Mouse (Mus musculus) hindbrain, postnatal 0 days (tissue): ENCODE results near the gene G6pc2. TPM values are rescaled to one million over a fixed set of nuclear protein-coding genes. Genes with fewer than 3 reads are reported as not detected.

Experiments
- ATAC-seq: fragments of 200-750 bp; cut with Nextera tagmentation; 2 replicates; pipeline ENCODE4 v1.8.0; 2017; ENCODE audit warnings: mild to moderate bottlenecking, moderate TSS enrichment, moderate library complexity
- DNase-seq: peaks from one replicate; pipeline ENCODE4 v3.0.0-alpha.2; 2015; ENCODE audit warnings: low spot score
- H3K27ac ChIP-seq: fragments of 300-500 bp; sonication (generic); 2 replicates; pipeline ENCODE4 v1.5.1; 2014; ENCODE audit warnings: mild to moderate bottlenecking
- H3K27me3 ChIP-seq: fragments of 300-500 bp; sonication (generic); 2 replicates; pipeline ENCODE4 v1.6.1; 2014; ENCODE audit warnings: low read length, mixed read lengths; ENCODE audit not compliant: insufficient read depth
- H3K36me3 ChIP-seq: fragments of 300-500 bp; sonication (generic); 2 replicates; pipeline ENCODE4 v1.6.1; 2014; ENCODE audit warnings: low read length, mixed read lengths; ENCODE audit not compliant: insufficient read depth
- H3K4me1 ChIP-seq: fragments of 300-500 bp; sonication (generic); 2 replicates; pipeline ENCODE4 v1.6.1; 2014; ENCODE audit warnings: antibody characterized with exemption, low read length, mixed read lengths; ENCODE audit not compliant: insufficient read depth
- H3K4me2 ChIP-seq: fragments of 300-500 bp; sonication (generic); 2 replicates; pipeline ENCODE4 v1.6.1; 2014; ENCODE audit warnings: low read depth, mild to moderate bottlenecking, low read length, moderate library complexity, mixed read lengths
- H3K4me3 ChIP-seq: fragments of 300-500 bp; sonication (generic); 2 replicates; pipeline ENCODE4 v1.5.1; 2014; ENCODE audit warnings: low read length
- H3K9ac ChIP-seq: fragments of 300-500 bp; sonication (generic); replicated peaks from 2 replicates; pipeline ENCODE4 v1.6.1; 2014; ENCODE audit warnings: mild to moderate bottlenecking, low read length, moderate library complexity, mixed read lengths
- H3K9me3 ChIP-seq: fragments of 300-500 bp; sonication (generic); 2 replicates; pipeline ENCODE4 v1.6.1; 2016; ENCODE audit warnings: low read length, mixed read lengths
- CTCF ChIP-seq: IDR thresholded peaks from 2 replicates; pipeline ENCODE4 v1.5.1; 2016; ENCODE audit warnings: antibody characterized with exemption, control low read depth, low read depth
- WGBS: fragments of 180-500 bp; shearing (Covaris S2); extraction: QIAGEN DNeasy Blood & Tissue Kit; methylation state at CpG from one replicate; pipeline ENCODE4 v1.1.7; 2014; 5-methylcytosine and 5-hydroxymethylcytosine counted together
- polyA plus RNA-seq: library from polyadenylated mRNA; unstranded; fragments of >200 nt; fragmentation: Nextera tagmentation; extraction: Ambion mirVana; gene quantifications from 2 replicates; pipeline ENCODE4 v1.2.1, GENCODE M21; 2015
- total RNA-seq: library from RNA; depleted of rRNA; stranded (reverse); fragments of >200 nt; gene quantifications from 2 replicates; pipeline ENCODE4 v1.2.3, GENCODE M21; 2014

The G6pc2 gene
- total and polyA plus RNA-seq, 2 experiments from 2014 or later = 0.37 to 0.65 TPM

DNA sequence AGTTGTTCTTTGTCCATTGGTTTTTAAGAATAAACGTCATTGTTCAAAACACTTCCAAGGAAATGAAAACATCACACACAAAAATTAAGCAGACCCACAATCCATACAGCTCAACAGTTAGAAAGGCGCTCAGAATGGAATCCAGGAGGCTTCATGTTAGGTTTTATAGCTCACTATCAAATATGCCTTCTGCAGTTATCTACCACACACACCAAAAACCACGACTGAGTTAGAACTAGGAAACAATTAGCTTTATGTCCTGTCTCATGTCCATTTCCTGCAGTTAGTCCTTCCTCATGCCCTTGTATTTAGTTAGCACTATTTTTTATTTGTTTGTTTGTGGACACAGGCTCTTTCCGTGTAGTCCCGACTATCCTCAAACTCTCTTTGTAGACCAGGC is 19.8 kb upstream of the G6pc2 start:
- no peak for DNase-seq
- H3K4me2 ChIP-seq = no peak overlapping the region
- no peak overlapping the region for H3K27ac ChIP-seq
- WGBS = 90% methylated on average over 5 of the region's 5 CpGs
- H3K27me3 ChIP-seq = no peaks in the 10 kb centered on the region
- no peaks in the 10 kb centered on the region for H3K9me3 ChIP-seq
- H3K4me1 ChIP-seq = no peaks in the 10 kb centered on the region
- H3K4me3 ChIP-seq = no peak overlapping the region
- no peak overlapping the region for H3K9ac ChIP-seq
- no peak for ATAC-seq
- TF ChIP-seq CTCF = no peak
- no peaks in the 10 kb centered on the region for H3K36me3 ChIP-seq

DNA sequence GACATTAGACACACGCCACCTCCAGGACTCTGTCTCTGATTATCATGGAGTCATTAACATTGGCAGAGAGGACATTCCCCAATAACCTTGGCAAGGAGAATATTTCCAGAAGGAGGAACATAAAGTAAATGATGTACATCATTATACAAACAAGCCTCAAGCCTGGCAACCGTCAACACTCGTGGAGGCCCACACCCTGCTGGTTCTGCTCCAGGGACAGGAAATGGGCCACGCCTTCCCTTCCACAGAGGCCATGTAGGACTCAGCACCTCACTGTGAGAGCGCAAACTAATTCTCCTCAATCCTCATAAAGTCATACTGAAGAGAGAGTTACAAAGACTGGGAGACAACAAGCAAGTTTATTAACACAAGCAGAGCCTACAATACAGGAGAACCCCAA is 17.3 kb upstream of the G6pc2 start:
- no peaks in the 10 kb centered on the region for H3K36me3 ChIP-seq
- no peak overlapping the region for H3K4me2 ChIP-seq
- no peak overlapping the region for H3K27ac ChIP-seq
- H3K4me1 ChIP-seq = no peaks in the 10 kb centered on the region
- ATAC-seq (no peak), DNase-seq (no peak)
- H3K9ac ChIP-seq = no peak overlapping the region
- H3K9me3 ChIP-seq = no peaks in the 10 kb centered on the region
- H3K4me3 ChIP-seq = no peak overlapping the region
- WGBS = 89% methylated on average over 5 of the region's 5 CpGs
- TF ChIP-seq CTCF = no peak
- no peaks in the 10 kb centered on the region for H3K27me3 ChIP-seq

DNA sequence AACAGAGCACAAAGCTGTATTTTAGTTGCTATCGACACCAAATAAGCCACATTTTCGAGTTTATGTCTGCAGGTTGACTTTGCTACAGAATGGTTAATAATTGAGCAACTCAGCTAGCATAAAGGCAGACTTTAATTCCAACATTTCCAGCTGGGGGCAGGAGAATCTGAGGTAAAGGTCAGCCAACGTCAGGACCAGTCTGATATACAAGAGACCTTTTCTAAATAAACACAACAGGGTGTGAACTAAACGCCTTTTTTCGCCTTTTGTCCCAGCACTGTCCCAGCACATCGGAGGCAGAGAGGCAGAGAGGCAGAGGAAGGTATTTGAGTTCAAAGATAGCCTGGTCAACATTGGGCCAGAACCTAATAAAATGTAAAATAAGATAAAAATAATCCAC is 5.7 kb upstream of the G6pc2 start:
- Histone ChIP-seq H3K4me2 (peak overlapping the region; percentile 98), H3K27ac (no peak overlapping the region), H3K9ac (peak overlapping the region; percentile 64), H3K4me3 (peak overlapping the region; percentile 81), H3K36me3 (no peaks in the 10 kb centered on the region), H3K27me3 (no peaks in the 10 kb centered on the region), H3K9me3 (no peaks in the 10 kb centered on the region), H3K4me1 (peaks cover 5% of the 10 kb centered on the region; the same call in 1 of the 2 replicates)
- no peak for DNase-seq
- WGBS = 15% methylated on average over 6 of the region's 6 CpGs
- no peak for TF ChIP-seq CTCF
- ATAC-seq = no peak

DNA sequence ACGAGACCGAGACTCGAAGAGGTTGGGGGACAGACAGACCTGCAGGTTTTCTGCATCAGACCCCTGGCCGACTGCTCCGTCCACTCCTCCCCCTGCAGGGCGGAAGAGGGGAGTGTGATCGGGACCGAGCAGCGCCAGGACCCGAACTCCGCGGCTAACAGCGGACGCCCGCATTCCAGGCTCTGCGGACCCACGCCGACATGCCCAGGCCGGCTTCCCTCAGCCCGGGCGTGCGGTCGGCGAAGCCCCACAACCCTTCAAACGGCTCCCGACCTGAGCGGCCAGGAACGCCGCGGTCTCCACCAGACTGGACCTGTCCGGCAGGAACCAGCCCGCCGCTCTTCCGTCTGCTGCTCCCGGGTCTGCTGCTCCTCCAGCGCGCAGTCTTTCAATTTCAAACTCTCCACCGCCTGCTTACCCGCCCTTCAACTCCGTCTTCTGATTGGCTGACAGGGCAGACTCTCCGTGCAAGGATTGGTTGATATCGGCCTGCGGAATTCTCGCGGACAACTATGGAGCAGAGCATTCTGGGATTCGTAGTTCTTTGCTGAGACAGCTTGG is 5.0 kb upstream of the G6pc2 start, which contains the start of gene Spc25:
Spc25 (minus strand) TSS at position 404 of the 561 bp plus-strand sequence.
- ATAC-seq (peak; percentile 100), DNase-seq (peak; percentile 96)
- no peaks in the 10 kb centered on the region for H3K9me3 ChIP-seq
- peak within 1 kb of the TSS; percentile 41; the same call in 1 of the 2 replicates for H3K27ac ChIP-seq
- 1% methylated on average over 46 of the region's 46 CpGs for WGBS
- H3K4me3 ChIP-seq = peak within 1 kb of the TSS; percentile 81
- H3K27me3 ChIP-seq = no peaks in the 10 kb centered on the region
- H3K4me1 ChIP-seq = peaks cover 5% of the 10 kb centered on the region; the same call in 1 of the 2 replicates
- TF ChIP-seq CTCF = peak; percentile 33
- peak within 1 kb of the TSS; percentile 64 for H3K9ac ChIP-seq
- peak within 1 kb of the TSS; percentile 98 for H3K4me2 ChIP-seq
- no peaks in the 10 kb centered on the region for H3K36me3 ChIP-seq

DNA sequence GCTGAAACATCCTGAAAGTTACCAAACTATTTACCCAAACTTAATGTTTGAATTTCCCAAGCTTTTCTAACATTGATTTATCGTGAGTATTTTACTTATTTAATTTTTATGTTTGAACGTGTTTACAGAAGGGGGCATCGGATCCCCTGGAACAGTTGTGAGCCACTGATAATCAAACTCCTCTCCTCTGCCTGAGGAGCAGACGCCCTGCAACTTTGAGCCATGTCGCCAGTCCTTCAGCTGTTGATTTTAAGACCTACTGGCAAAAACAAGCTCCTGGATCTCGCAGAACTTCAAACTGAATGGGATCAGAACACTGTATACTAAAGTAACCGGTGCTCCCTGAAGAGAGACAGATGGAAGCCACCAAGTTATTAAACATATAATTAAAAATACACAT is 4.3 kb upstream of the G6pc2 start:
- Histone ChIP-seq H3K4me3 (peak overlapping the region; percentile 81; the same call in 1 of the 2 replicates), H3K27me3 (no peaks in the 10 kb centered on the region), H3K9me3 (no peaks in the 10 kb centered on the region), H3K27ac (no peak overlapping the region), H3K36me3 (no peaks in the 10 kb centered on the region), H3K4me1 (peaks cover 5% of the 10 kb centered on the region; the same call in 1 of the 2 replicates), H3K4me2 (peak overlapping the region; percentile 41; the same call in 1 of the 2 replicates), H3K9ac (no peak overlapping the region)
- ATAC-seq = no peak
- no peak for TF ChIP-seq CTCF
- DNase-seq = no peak
- 23% methylated on average over 7 of the region's 7 CpGs for WGBS

DNA sequence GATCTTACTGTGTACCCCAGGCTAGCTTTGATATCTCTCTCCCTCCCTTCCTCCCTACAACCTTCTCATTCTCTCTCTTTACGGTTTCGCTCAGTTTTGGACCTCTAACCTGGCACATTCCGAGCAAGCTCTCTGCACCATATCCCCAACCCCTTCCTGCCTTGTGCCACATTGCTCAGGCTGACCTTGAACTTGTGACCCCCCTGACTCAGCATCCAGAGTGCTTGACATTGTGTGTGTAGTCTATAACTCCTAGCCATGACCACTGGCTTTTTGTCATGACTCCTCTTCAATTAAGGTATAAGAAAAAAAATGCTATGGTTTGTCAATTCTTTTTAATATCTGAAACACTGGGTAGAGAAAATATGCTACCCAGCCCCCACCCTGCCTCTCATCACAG is 1.2 kb upstream of the G6pc2 start:
- Histone ChIP-seq H3K27ac (no peak overlapping the region), H3K9me3 (no peaks in the 10 kb centered on the region), H3K36me3 (no peaks in the 10 kb centered on the region), H3K9ac (no peak overlapping the region), H3K4me3 (no peak overlapping the region), H3K27me3 (no peaks in the 10 kb centered on the region), H3K4me1 (peaks cover 5% of the 10 kb centered on the region; the same call in 1 of the 2 replicates), H3K4me2 (no peak overlapping the region)
- no peak for ATAC-seq
- 89% methylated on average over 3 of the region's 3 CpGs for WGBS
- TF ChIP-seq CTCF = no peak
- no peak for DNase-seq

DNA sequence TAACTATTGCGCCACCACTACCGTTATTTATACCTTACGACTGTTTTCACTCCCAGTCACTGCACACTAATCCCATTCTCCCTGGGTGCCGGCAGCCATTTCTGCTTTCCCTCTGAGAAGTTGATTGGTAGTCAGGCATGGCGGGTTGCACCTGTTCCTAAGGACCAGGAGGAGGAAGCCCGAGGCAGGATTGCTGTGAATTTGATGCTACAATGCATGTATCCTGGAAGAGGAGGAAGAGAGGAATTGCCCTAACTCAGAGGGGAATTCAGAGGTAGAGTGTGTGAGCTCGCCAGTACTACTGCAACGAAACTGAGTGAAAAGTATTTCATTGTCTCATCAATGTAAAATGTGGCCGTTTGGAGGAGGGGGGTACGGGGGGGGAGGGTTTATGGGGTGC is 1.8 kb downstream of the G6pc2 start:
- Histone ChIP-seq H3K4me1 (no peaks in the 10 kb centered on the region), H3K4me3 (no peak overlapping the region), H3K9ac (no peak overlapping the region), H3K36me3 (no peaks in the 10 kb centered on the region), H3K27me3 (no peaks in the 10 kb centered on the region), H3K9me3 (no peaks in the 10 kb centered on the region), H3K4me2 (no peak overlapping the region), H3K27ac (no peak overlapping the region)
- DNase-seq (no peak), ATAC-seq (no peak)
- WGBS = 59% methylated on average over 10 of the region's 10 CpGs
- TF ChIP-seq CTCF = no peak
